Mouse (Mus musculus) lung, embryonic 15.5 days (tissue): ENCODE measurements around the gene Tmbim6. TPM values are rescaled to one million over a fixed set of nuclear protein-coding genes. Genes with fewer than 3 reads are reported as not detected.
"Not testable (repeated sequence)": the region's sequence is repeated elsewhere in the genome, so short reads cannot be mapped to it uniquely, and the experiment has no call there.

ENCODE experiments used
- ATAC-seq: fragments of 200-750 bp; cut with Nextera tagmentation; 2 replicates; pipeline ENCODE4 v1.8.0; 2017; ENCODE audit warnings: moderate number of reproducible peaks, borderline replicate concordance; ENCODE audit not compliant: low FRiP score, low TSS enrichment; ENCODE audit errors: extremely low read depth
- H3K27ac ChIP-seq: fragments of 300-500 bp; sonication (generic); 2 replicates; pipeline ENCODE4 v1.5.1; 2015; ENCODE audit warnings: moderate library complexity, mild to moderate bottlenecking, inconsistent platforms
- H3K27me3 ChIP-seq: fragments of 300-500 bp; sonication (generic); 2 replicates; pipeline ENCODE4 v1.6.1; 2015; ENCODE audit warnings: inconsistent platforms
- H3K36me3 ChIP-seq: fragments of 300-500 bp; sonication (generic); 2 replicates; pipeline ENCODE4 v1.6.1; 2015; ENCODE audit warnings: inconsistent platforms
- H3K4me1 ChIP-seq: fragments of 300-500 bp; sonication (generic); 2 replicates; pipeline ENCODE4 v1.6.1; 2015; ENCODE audit warnings: inconsistent platforms
- H3K4me2 ChIP-seq: fragments of 300-500 bp; sonication (generic); 2 replicates; pipeline ENCODE4 v1.6.1; 2015; ENCODE audit warnings: inconsistent platforms, mild to moderate bottlenecking, moderate library complexity
- H3K4me3 ChIP-seq: fragments of 300-500 bp; sonication (generic); 2 replicates; pipeline ENCODE4 v1.5.1; 2015; ENCODE audit warnings: mild to moderate bottlenecking, inconsistent platforms
- H3K9ac ChIP-seq: fragments of 300-500 bp; sonication (generic); 2 replicates; pipeline ENCODE4 v1.6.1; 2015; ENCODE audit warnings: inconsistent platforms
- H3K9me3 ChIP-seq: fragments of 300-500 bp; sonication (generic); 2 replicates; pipeline ENCODE4 v1.6.1; 2016; ENCODE audit warnings: inconsistent platforms
- WGBS: fragments of 180-500 bp; shearing (Covaris S2); methylation state at CpG from one replicate; pipeline ENCODE4 v1.1.7; 2015; 5-methylcytosine and 5-hydroxymethylcytosine counted together
- polyA plus RNA-seq: library from polyadenylated mRNA; unstranded; fragments of >200 nt; fragmentation: Nextera tagmentation; extraction: Ambion mirVana; gene quantifications from 2 replicates; pipeline ENCODE4 v1.2.1, GENCODE M21; 2015

Gene Tmbim6
- polyA plus RNA-seq, 1 experiment from 2014 or later: 427 TPM

DNA sequence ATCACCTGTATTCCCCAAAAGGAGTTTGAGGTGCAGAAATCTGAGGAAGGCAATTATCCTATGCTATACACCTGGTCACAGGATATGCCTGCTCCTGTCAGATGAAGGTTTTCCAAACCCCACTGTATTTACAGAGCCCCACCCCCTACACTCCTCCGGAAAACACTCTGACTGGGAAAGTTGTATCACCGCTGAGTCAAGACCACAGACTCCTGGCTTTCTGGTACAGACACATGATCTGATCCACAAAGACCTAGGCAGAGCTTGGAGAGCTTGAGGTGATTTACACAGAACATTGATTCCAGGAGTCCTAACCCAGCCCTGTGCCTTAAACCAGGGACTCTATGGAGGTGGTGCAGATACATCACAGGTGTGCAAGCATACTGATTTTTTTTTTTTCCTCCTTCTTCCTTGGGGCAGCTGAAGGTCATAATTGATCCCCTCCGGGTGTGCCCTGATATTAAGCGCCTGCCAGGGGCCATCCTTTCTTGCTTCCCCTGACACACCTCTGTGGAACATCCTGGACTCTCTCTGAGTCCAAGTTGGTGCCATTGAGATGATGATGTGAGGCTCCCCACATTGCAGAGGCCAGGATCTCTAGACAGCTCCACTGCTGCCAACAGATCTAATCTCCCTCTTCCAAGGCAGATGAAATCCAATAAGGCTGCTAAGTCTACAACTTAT, 24.0 kb upstream of the Tmbim6 start:
- Histone ChIP-seq H3K9me3 (no peaks in the 10 kb centered on the region), H3K9ac (peak overlapping the region; percentile 86), H3K4me2 (peak overlapping the region; percentile 62), H3K4me1 (peaks cover 31% of the 10 kb centered on the region), H3K4me3 (peak overlapping the region; percentile 74), H3K27ac (no peak overlapping the region), H3K27me3 (no peaks in the 10 kb centered on the region), H3K36me3 (no peaks in the 10 kb centered on the region)
- ATAC-seq: no peak
- WGBS: 24% methylated on average over 4 of the region's 4 CpGs

DNA sequence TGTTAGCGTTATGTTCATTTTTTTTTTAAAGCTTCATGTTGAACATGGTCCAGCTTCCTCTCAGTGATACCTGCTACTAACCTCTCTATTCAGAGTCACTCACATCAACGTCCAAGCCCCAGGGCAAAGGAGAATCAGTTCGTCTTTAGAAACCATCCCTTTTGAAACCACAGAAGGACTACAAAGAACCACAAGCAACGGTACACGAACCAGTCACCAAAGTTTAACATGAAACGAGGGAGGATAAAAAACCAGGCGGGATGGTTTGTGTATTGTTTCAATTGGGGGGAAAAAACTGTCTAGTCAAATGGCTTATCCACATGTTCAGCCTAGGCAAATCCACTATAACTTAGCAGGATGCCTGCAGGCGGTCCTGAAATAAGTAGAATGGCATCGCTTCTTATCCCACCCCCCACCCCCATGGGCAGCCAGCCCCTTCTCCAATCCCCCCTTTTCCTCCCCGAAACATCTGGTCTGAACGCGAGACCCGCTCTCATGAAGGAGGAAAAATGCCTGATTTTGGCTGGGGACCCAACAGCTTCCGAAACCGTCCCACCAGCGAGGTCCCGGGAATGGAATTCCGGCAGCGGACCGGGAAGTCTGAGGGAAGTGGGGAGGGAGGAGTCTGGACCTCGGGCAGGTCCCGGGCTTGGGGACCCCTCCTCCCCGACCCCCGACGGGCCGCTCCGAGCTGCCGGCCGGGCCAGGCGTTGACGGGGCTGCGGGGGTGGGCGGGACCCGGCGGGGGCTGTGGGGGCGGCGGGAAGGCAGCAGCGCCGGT, 23.1 kb upstream of the Tmbim6 start:
- 1% methylated on average over 37 of the region's 39 CpGs for WGBS
- Histone ChIP-seq H3K4me3 (peak overlapping the region; percentile 74), H3K27ac (peak overlapping the region; percentile 86), H3K4me2 (peak overlapping the region; percentile 62), H3K9me3 (no peaks in the 10 kb centered on the region), H3K27me3 (no peaks in the 10 kb centered on the region), H3K4me1 (peaks cover 23% of the 10 kb centered on the region), H3K36me3 (no peaks in the 10 kb centered on the region), H3K9ac (peak overlapping the region; percentile 86)
- peak; percentile 60 for ATAC-seq

DNA sequence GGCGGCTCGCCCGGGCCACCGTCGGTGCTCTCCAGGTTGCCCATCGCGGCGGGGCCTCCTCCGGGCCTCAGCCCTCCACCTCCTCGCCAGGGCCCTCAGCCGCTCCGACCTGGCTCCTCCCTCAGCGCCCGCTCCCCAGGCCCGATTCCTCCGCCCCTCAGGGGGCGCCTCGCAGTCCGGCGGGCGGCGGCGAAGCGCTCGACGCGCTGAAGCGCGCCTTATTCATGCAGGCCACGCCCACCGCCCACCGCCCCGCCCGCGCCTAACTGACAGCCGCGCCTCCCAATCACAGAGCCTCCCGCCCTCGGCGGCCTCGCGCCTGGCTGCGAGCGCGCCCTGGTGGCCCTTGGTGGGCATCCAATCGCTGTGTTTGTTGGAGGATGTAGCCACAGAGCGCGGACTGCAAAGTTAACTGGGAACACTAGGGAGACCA, 22.4 kb upstream of the Tmbim6 start, which contains the start of gene Fmnl3:
TSS of gene Fmnl3 (minus strand) at position 224 of the 433 bp plus-strand sequence.
- WGBS: under 1% methylated on average over 47 of the region's 48 CpGs
- Histone ChIP-seq H3K4me3 (peak within 1 kb of the TSS; percentile 74), H3K9ac (peak within 1 kb of the TSS; percentile 86), H3K4me1 (peaks cover 17% of the 10 kb centered on the region), H3K4me2 (peak within 1 kb of the TSS; percentile 62), H3K9me3 (no peaks in the 10 kb centered on the region), H3K36me3 (no peaks in the 10 kb centered on the region), H3K27ac (peak within 1 kb of the TSS; percentile 86), H3K27me3 (no peaks in the 10 kb centered on the region)
- peak; percentile 97 for ATAC-seq

DNA sequence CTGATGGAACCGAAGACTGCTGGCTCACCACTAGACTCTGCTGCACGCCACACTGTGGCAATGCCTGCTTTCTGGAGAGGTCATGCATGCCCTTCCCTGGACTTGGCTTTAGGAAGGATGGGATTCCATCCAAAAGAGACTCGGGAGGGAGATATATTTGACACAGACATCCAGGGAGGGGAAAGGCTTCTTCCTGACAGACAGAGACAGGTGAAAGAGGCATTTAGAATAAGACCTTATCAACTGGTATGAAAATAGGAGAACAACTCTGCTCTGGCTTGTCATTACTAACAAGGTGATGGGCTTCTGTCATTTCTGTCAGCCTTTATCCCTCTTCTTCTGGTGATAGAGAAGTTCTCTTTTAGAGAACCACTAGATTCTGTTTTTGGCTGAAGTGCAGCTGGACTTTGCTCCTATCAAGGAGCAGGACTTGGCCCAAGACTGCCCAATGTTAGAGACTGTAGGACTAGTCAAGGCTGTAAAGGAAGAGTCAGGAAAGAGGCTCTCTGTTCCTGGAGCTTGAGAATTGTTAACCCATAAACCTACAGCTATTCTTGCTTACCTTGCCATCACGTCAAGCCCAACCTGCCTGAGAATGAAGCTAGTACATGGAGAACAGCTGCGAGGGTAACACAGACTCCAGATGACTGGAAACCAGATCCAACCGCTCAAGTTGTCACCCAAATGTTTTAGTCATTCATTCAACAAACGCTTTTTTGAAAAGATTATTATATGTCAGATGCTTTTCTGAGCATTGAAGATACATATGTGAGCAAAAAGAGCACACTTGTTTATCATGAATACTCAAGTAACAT, 20.9 kb upstream of the Tmbim6 start:
- no peak overlapping the region for H3K27ac ChIP-seq
- H3K9me3 ChIP-seq: no peaks in the 10 kb centered on the region
- 80% methylated on average over 7 of the region's 7 CpGs for WGBS
- H3K9ac ChIP-seq: no peak overlapping the region
- ATAC-seq: no peak
- peaks cover 17% of the 10 kb centered on the region for H3K4me1 ChIP-seq
- H3K27me3 ChIP-seq: no peaks in the 10 kb centered on the region
- H3K36me3 ChIP-seq: no peaks in the 10 kb centered on the region
- H3K4me3 ChIP-seq: no peak overlapping the region
- H3K4me2 ChIP-seq: no peak overlapping the region

DNA sequence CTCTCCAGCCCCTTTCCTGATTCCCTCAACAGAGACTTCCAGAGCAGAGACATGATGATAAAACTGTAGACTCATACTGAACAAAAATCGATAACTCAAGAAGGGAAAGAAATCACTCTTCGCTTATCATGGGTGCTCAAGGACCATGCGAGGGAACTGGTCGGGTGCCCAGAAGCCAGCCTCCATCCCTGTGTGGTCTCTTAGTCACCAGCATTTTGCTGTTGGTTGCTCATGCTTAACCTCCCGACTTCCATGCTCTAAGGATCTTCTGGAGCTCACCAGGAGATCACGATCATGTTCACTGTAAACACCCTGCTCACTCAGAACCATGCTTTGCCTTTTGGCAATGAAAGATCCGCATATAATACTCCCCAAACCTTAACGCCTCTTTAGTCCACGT, 19.9 kb upstream of the Tmbim6 start:
- Histone ChIP-seq H3K4me1 (peaks cover 17% of the 10 kb centered on the region), H3K9ac (no peak overlapping the region), H3K27me3 (no peaks in the 10 kb centered on the region), H3K4me3 (no peak overlapping the region), H3K4me2 (no peak overlapping the region), H3K9me3 (no peaks in the 10 kb centered on the region), H3K36me3 (no peaks in the 10 kb centered on the region), H3K27ac (no peak overlapping the region)
- no peak for ATAC-seq
- 72% methylated on average over 9 of the region's 9 CpGs for WGBS

DNA sequence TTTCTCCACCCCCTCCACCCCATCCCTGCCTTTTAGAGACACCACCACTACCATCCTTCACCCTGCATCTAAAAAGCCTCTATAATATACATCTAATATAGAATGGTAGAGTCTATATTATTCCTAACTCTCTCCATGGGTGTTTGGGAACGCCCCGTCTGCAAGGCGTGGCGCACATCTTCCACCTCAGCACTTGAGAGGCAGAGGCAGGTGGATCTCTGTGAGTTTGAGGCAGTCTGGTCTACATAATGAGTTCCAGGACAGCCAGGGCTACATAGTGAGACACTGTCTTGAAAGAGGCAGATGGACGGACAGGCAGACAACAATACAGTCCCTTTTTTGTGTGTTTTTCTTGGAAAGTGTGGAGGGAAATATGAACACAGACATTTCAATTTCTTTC, 17.6 kb upstream of the Tmbim6 start:
- no peak for ATAC-seq
- 86% methylated on average over 5 of the region's 5 CpGs for WGBS

DNA sequence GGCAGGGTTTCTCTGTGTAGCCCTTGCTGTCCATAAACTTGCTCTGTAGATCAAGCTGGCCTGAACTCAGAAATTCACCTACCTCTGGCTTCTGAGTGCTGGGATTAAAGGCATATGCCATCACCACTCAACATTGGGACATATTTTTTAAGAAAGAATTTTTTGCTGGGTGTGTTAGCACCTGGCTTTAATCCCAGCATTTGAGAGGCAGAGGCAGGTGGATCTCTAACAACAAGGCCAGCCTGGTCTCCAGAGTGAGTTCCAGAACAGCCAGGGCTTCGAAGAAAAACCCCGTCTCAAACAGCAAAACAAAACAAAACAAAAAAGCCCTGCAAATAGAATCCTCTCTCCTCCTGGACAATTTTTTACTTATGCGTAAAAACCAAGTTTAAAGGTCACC, 17.1 kb upstream of the Tmbim6 start:
- Histone ChIP-seq H3K4me1 (no peaks in the 10 kb centered on the region; the same call in 1 of the 2 replicates), H3K36me3 (no peaks in the 10 kb centered on the region), H3K27me3 (no peaks in the 10 kb centered on the region), H3K9me3 (no peaks in the 10 kb centered on the region; the same call in 1 of the 2 replicates), H3K4me3 (no peak overlapping the region), H3K4me2 (no peak overlapping the region), H3K27ac (no peak overlapping the region), H3K9ac (no peak overlapping the region)
- WGBS: 80% methylated on average over 3 of the region's 3 CpGs
- no peak for ATAC-seq

More for the DNA sequence above, 17.6 kb upstream of the Tmbim6 start:
- no peak overlapping the region for H3K9ac ChIP-seq
- H3K4me2 ChIP-seq: no peak overlapping the region
- no peaks in the 10 kb centered on the region for H3K36me3 ChIP-seq
- H3K4me3 ChIP-seq: no peak overlapping the region
- no peaks in the 10 kb centered on the region for H3K27me3 ChIP-seq
- no peak overlapping the region for H3K27ac ChIP-seq
- no peaks in the 10 kb centered on the region; the same call in 1 of the 2 replicates for H3K4me1 ChIP-seq
- H3K9me3 ChIP-seq: no peaks in the 10 kb centered on the region; the same call in 1 of the 2 replicates

DNA sequence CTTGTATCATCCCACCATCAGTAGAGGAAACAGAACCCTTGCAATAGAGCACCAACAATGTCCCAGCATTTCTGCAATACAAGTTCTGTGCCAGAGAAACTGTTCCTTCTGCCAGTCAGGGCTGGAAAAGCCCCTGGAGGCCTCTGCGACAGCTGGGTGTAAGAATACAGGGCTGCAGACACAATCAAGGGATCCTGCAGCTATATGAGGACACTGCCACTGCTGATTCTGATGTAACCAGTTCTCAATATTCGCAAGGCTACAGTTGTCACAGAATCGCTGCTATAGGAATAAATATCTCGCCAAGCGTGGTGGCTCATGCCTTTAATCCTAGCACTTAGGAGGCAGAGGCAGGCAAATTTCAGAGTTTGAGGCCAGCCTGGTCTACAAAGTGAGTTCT, 16.4 kb upstream of the Tmbim6 start:
- Histone ChIP-seq H3K27ac (no peak overlapping the region), H3K36me3 (no peaks in the 10 kb centered on the region), H3K4me1 (no peaks in the 10 kb centered on the region), H3K27me3 (no peaks in the 10 kb centered on the region), H3K4me2 (no peak overlapping the region), H3K9ac (no peak overlapping the region), H3K4me3 (no peak overlapping the region), H3K9me3 (no peaks in the 10 kb centered on the region; the same call in 1 of the 2 replicates)
- WGBS: 87% methylated on average over 5 of the region's 5 CpGs
- ATAC-seq: no peak

DNA sequence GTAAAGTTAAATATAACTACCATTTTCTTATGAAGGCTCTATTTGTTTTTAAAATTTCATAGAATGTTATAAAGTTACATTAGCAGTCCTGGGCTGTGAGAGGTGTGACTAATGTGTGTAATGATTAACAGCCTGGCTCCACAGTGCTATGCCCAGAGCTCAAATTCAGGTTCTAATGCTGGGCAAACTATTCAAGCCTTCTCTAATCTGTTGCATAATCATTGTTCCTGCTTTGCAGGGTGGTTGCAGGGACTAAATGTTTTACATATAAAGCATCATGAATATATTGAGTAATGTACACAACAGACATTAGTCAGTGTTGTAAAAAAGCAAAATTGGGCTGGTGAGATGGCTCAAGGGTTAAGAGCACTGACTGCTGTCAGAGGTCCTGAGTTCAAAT, 9.8 kb upstream of the Tmbim6 start:
- peak overlapping the region; percentile 42; the same call in 1 of the 2 replicates for H3K27ac ChIP-seq
- H3K27me3 ChIP-seq: no peaks in the 10 kb centered on the region
- H3K36me3 ChIP-seq: no peaks in the 10 kb centered on the region
- ATAC-seq: peak; percentile 67; the same call in 1 of the 2 replicates
- H3K9me3 ChIP-seq: no peaks in the 10 kb centered on the region; the same call in 1 of the 2 replicates
- no peak overlapping the region for H3K4me3 ChIP-seq
- H3K9ac ChIP-seq: no peak overlapping the region
- 0 out of 2 replicates have a peak, but pooled peaks cover 3% of the 10 kb centered on the region for H3K4me1 ChIP-seq
- no peak overlapping the region for H3K4me2 ChIP-seq

DNA sequence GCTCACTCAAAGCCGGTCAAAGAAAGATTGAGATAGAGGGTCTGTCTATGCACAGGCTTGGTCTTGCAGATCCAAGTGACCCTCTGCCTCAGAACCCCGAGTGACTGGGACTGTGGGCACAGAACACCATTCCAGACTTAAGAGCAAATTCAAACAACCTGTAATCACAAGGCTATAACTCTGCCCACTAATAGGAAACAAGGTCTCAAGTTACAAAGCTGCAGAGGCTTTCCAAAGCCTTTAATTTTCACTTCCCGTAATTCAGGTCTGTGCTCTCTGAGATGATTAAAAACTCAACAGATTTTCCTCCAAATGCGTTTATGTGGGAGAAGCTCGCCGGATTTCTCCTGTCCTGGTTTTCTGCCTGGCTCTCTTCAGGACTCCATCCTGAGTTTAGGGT, 8.6 kb upstream of the Tmbim6 start:
- Histone ChIP-seq H3K4me1 (0 out of 2 replicates have a peak, but pooled peaks cover 3% of the 10 kb centered on the region), H3K27ac (peak overlapping the region; percentile 49; the same call in 1 of the 2 replicates), H3K9ac (no peak overlapping the region), H3K27me3 (no peaks in the 10 kb centered on the region), H3K4me2 (no peak overlapping the region), H3K9me3 (no peaks in the 10 kb centered on the region), H3K4me3 (no peak overlapping the region), H3K36me3 (no peaks in the 10 kb centered on the region)
- 46% methylated on average over 6 of the region's 6 CpGs for WGBS
- no peak for ATAC-seq

DNA sequence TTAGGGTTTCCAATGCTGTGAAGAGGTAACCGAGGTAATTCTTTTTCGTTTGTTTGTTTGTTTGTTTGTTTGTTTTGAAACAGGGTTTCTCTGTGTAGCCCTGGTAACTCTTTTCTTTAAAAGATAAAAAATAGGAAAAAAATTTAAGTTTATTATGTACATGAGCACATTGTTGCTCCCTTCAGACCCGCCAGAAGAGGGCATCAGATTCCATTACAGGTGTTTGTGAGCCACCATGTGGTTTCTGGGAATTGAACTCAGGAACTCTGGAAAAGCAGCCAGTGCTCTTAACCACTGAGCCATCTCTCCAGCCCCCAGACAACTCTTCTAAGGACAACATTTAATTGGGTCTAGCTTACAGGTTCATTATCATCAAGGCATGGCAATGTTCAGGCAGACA, 6.6 kb upstream of the Tmbim6 start:
- H3K4me3 ChIP-seq, H3K4me1 ChIP-seq, H3K27ac ChIP-seq, H3K9me3 ChIP-seq, H3K27me3 ChIP-seq, ATAC-seq, H3K36me3 ChIP-seq, H3K4me2 ChIP-seq, H3K9ac ChIP-seq: not testable (repeated sequence)
- WGBS: 62% methylated on average over 3 of the region's 3 CpGs
